Mouse (Mus musculus): ENCODE measurements around the gene Eps8l3. TPM values are rescaled to one million over a fixed set of nuclear protein-coding genes. Genes with fewer than 3 reads are reported as not detected.

The Eps8l3 gene
- polyA plus RNA-seq, 2 experiments = 0.02 TPM; not detected in 1

- peak; percentile 16 to 39 (median 28) for DNase-seq (ENCODE audit: low read depth in 3 of 3, low spot score in 3 of 3)
- TF ChIP-seq EP300 (IDR thresholded peaks at IDR 0.05; ENCODE audit: low read depth) = no peak
- TF ChIP-seq CTCF (IDR thresholded peaks at IDR 0.05; ENCODE audit: low read depth) = no peak
- Histone ChIP-seq H3K9me3 (ENCODE audit: control insufficient read depth, low read length) (no peaks in the 10 kb centered on the region), H3K4me3 (ENCODE audit: insufficient read depth in 1 of 2, low read depth in 2 of 2, low read length in 2 of 2) (peak overlapping the region; percentile 63 to 70), H3K27me3 (ENCODE audit: control insufficient read depth, insufficient read depth, low read length) (no peaks in the 10 kb centered on the region), H3K27ac (no peak overlapping the region), H3K36me3 (replicated peaks; ENCODE audit: control insufficient read depth, insufficient read depth, low read depth) (peaks cover 5% of the 10 kb centered on the region), H3K4me2 (ENCODE audit: low read depth) (peak overlapping the region; percentile 83), H3K4me1 (replicated peaks; ENCODE audit: control insufficient read depth in 2 of 2, insufficient read depth in 2 of 2, low read length in 1 of 2) (peaks cover 8 to 16% of the 10 kb centered on the region in 2 experiments), H3K9ac (replicated peaks) (peak overlapping the region; percentile 76)
- WGBS (ENCODE audit: insufficient replicate concordance) = 3% methylated on average over 6 of the region's 6 CpGs
- peak; percentile 65 for ATAC-seq (ENCODE audit: insufficient read depth)
Observed at GRCm38 (mm10) chr3:107895194-107895719, 18.2 kb downstream of the Eps8l3 start.

DNA sequence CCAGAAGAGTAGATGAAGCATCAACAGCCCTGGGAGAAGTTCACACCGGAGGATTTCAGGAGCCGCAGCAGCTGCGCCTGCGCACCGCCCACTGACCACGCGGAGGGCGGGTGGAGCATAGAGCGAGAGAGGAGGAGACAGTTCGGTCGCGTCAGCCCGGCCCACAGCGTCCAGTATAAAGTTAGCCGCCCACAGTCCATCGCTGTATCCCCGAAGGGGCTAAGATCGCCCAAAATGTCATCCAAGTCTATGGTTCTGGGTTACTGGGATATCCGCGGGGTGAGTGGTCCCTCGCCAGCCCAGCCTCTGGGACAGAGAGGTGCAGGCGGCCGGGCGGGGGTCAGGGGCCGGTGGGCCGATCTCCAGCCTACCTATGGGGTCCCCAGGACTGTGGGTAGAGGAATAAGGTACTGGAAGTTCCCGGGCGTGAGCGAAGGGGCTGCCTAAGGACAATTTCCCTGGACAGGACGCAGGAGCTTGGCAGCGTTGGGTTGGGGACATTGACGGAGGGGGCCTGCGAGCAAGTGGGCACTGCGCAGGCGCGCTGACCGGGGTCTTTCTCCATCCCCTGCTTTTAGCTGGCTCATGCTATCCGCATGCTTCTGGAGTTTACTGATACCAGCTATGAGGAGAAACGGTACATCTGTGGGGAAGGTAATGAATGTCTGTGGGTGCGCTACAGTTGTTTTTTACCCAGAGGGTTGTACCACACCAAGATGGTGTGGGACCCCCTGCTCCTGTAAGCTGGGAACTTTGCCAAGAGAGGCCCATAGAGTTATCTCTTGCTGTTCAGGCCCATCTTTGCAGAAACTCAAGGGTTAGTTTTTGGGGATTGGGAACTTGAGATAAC is 18.9 kb downstream of the Eps8l3 start, which contains the start of gene Gstm5:
Gene Gstm5 (plus strand): TSS at position 102 of the 850 bp plus-strand sequence.
- 3% methylated on average over 40 of the region's 40 CpGs for WGBS (ENCODE audit: insufficient replicate concordance)
- Histone ChIP-seq H3K9me3 (ENCODE audit: control insufficient read depth, low read length) (no peaks in the 10 kb centered on the region), H3K27me3 (ENCODE audit: control insufficient read depth, insufficient read depth, low read length) (no peaks in the 10 kb centered on the region), H3K9ac (replicated peaks) (peak within 1 kb of the TSS; percentile 76), H3K4me3 (ENCODE audit: insufficient read depth in 1 of 2, low read depth in 2 of 2, low read length in 2 of 2) (peak within 1 kb of the TSS; percentile 63 to 70), H3K27ac (peak within 1 kb of the TSS; percentile 61), H3K4me1 (replicated peaks; ENCODE audit: control insufficient read depth in 2 of 2, insufficient read depth in 2 of 2, low read length in 1 of 2) (peaks cover 8 to 16% of the 10 kb centered on the region in 2 experiments), H3K36me3 (replicated peaks; ENCODE audit: control insufficient read depth, insufficient read depth, low read depth) (peaks cover 5% of the 10 kb centered on the region), H3K4me2 (ENCODE audit: low read depth) (peak within 1 kb of the TSS; percentile 83)
- TF ChIP-seq CTCF (IDR thresholded peaks at IDR 0.05; ENCODE audit: low read depth) (no peak), EP300 (IDR thresholded peaks at IDR 0.05; ENCODE audit: low read depth) (peak; percentile 82)
- DNase-seq (ENCODE audit: low read depth in 3 of 3, low spot score in 3 of 3) = peak; percentile 66 to 72 (median 69)
- ATAC-seq (ENCODE audit: insufficient read depth) = peak; percentile 91

GRCm38 (mm10) chr3:107898691-107899090 is 21.7 kb downstream of the Eps8l3 start:
- TF ChIP-seq CTCF (IDR thresholded peaks at IDR 0.05; ENCODE audit: low read depth) (no peak), EP300 (IDR thresholded peaks at IDR 0.05; ENCODE audit: low read depth) (no peak)
- ATAC-seq (ENCODE audit: insufficient read depth) = no peak
- H3K9me3 ChIP-seq (ENCODE audit: control insufficient read depth, low read length) = no peaks in the 10 kb centered on the region
- H3K9ac ChIP-seq (replicated peaks) = no peak overlapping the region
- H3K4me3 ChIP-seq (ENCODE audit: insufficient read depth in 1 of 2, low read depth in 2 of 2, low read length in 2 of 2) = no peak overlapping the region
- no peaks in the 10 kb centered on the region for H3K27me3 ChIP-seq (ENCODE audit: control insufficient read depth, insufficient read depth, low read length)
- no peak overlapping the region for H3K4me2 ChIP-seq (ENCODE audit: low read depth)
- no peak overlapping the region for H3K27ac ChIP-seq
- H3K36me3 ChIP-seq (replicated peaks; ENCODE audit: control insufficient read depth, insufficient read depth, low read depth) = peaks cover 5% of the 10 kb centered on the region; the same call in 1 of the 2 replicates
- WGBS (ENCODE audit: insufficient replicate concordance) = 81% methylated on average over 13 of the region's 13 CpGs
- H3K4me1 ChIP-seq (replicated peaks; ENCODE audit: control insufficient read depth in 2 of 2, insufficient read depth in 2 of 2, low read length in 1 of 2) = peaks cover 8 to 16% of the 10 kb centered on the region in 2 experiments
- DNase-seq (ENCODE audit: low read depth in 3 of 3, low spot score in 3 of 3) = no peak

GRCm38 (mm10) chr3:107900955-107901673 is 24.1 kb downstream of the Eps8l3 start:
- Histone ChIP-seq H3K9me3 (ENCODE audit: control insufficient read depth, low read length) (no peaks in the 10 kb centered on the region), H3K27me3 (ENCODE audit: control insufficient read depth, insufficient read depth, low read length) (no peaks in the 10 kb centered on the region), H3K4me2 (ENCODE audit: low read depth) (no peak overlapping the region), H3K27ac (no peak overlapping the region), H3K4me1 (replicated peaks; ENCODE audit: control insufficient read depth in 2 of 2, insufficient read depth in 2 of 2, low read length in 1 of 2) (peaks cover 11 to 15% of the 10 kb centered on the region in 2 experiments), H3K36me3 (replicated peaks; ENCODE audit: control insufficient read depth, insufficient read depth, low read depth) (peaks cover 5% of the 10 kb centered on the region; the same call in 1 of the 2 replicates), H3K9ac (replicated peaks) (no peak overlapping the region), H3K4me3 (ENCODE audit: insufficient read depth in 1 of 2, low read depth in 2 of 2, low read length in 2 of 2) (no peak overlapping the region)
- ATAC-seq (ENCODE audit: insufficient read depth) (no peak), DNase-seq (ENCODE audit: low read depth in 3 of 3, low spot score in 3 of 3) (no peak)
- TF ChIP-seq EP300 (IDR thresholded peaks at IDR 0.05; ENCODE audit: low read depth) (no peak), CTCF (IDR thresholded peaks at IDR 0.05; ENCODE audit: low read depth) (no peak)
- 65% methylated on average over 11 of the region's 11 CpGs for WGBS (ENCODE audit: insufficient replicate concordance)
